Mouse (Mus musculus): Measurements from ENCODE around the gene Rdh5.

GRCm38 (mm10) chr10:128958340-128958739 lies 35.7 kb upstream of the Rdh5 start:
- TF ChIP-seq CTCF (IDR thresholded peaks at IDR 0.05; ENCODE audit: low read depth) (no peak), EP300 (IDR thresholded peaks at IDR 0.05; ENCODE audit: low read depth) (no peak)

All from heart, postnatal 0 days (tissue).